Mouse (Mus musculus): ENCODE measurements at regions not wholly inside any gene's neighbourhood (a gene's known extent, or its start where the extent isn't known, plus 50 kb on each side); places are given as distances from the start of the nearest gene placed in this dataset.

DNA sequence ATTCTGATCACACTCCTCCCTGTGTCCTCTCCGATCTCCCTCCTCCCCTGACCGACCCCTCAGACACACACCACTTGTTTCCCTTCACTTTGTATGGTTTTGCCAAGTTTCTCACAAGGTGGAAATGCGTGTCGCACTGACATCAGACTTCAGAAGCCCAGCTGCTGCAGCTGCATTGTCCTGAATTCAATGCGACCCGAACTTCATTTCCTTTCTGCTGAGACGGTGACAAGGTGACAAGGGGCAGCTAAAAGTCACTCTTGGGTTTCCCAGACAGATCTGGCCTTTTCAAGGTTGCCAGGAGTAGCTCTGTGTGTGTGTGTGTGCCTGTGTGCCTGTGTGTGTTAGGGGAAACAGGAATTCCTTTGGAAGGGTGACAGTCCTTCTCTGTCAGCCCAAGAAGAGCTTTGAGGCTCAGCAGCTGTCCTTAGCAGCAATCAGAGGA is 139.5 kb downstream of the Plk2 start:
- no peaks in the 10 kb centered on the region for H3K36me3 ChIP-seq (ENCODE audit: control insufficient read depth in 1 of 2, insufficient read depth in 2 of 2, low read length in 2 of 2)
- no peak for DNase-seq (ENCODE audit: low read depth, low spot score)
- peaks cover 0 to 2% of the 10 kb centered on the region in 2 experiments; a peak in 1 of 4 replicates for H3K27me3 ChIP-seq (ENCODE audit: control insufficient read depth in 1 of 2, insufficient read depth in 2 of 2, low read length in 2 of 2)
- H3K27ac ChIP-seq (ENCODE audit: control insufficient read depth, low read depth, low read length): no peak overlapping the region
- H3K4me1 ChIP-seq (ENCODE audit: control insufficient read depth in 1 of 2, insufficient read depth in 2 of 2, low read length in 2 of 2): no peaks in the 10 kb centered on the region
- TF ChIP-seq MXI1 (IDR thresholded peaks at IDR 0.05; ENCODE audit: low read depth, low read length): no peak
- TF ChIP-seq MAFK (IDR thresholded peaks at IDR 0.05; ENCODE audit: borderline replicate concordance, low read depth, low read length): no peak
- TF ChIP-seq USF1 (IDR thresholded peaks at IDR 0.05; ENCODE audit: low read depth, low read length): no peak
- H3K9ac ChIP-seq (ENCODE audit: control insufficient read depth, low read depth, low read length, poor library complexity, severe bottlenecking): no peak overlapping the region
- no peaks in the 10 kb centered on the region for H3K9me3 ChIP-seq (replicated peaks; ENCODE audit: insufficient read depth, low read length)
- H3K4me3 ChIP-seq (ENCODE audit: control insufficient read depth in 1 of 2, insufficient read depth in 1 of 2, low read depth in 2 of 2, low read length in 2 of 2): no peak overlapping the region
- no peaks in the 10 kb centered on the region for H3K79me2 ChIP-seq (ENCODE audit: control insufficient read depth, insufficient read depth, low read length, poor library complexity)

DNA sequence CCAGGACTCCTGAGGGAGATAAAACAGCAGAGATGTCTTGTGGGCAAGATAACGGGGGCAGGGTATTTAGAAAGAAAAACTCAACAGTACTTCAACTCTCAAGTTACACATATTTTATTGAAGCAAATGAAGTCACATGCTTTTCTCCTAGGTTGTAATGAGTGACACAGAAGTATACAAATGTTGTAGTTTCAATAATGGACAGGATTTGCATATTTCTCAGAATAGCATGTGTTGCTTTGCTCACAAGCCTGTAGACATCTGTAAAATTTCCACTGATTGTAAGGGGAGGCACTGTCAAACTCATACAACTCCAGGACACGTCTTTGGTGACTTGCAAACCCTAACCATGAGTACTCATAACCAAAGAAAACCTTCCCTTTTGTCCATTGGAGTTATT is 140.9 kb downstream of the Plk2 start:
- Histone ChIP-seq H3K9ac (ENCODE audit: control insufficient read depth, low read depth, low read length, poor library complexity, severe bottlenecking) (no peak overlapping the region), H3K9me3 (replicated peaks; ENCODE audit: insufficient read depth, low read length) (no peaks in the 10 kb centered on the region), H3K36me3 (ENCODE audit: control insufficient read depth in 1 of 2, insufficient read depth in 2 of 2, low read length in 2 of 2) (no peaks in the 10 kb centered on the region), H3K27ac (ENCODE audit: control insufficient read depth, low read depth, low read length) (no peak overlapping the region), H3K27me3 (ENCODE audit: control insufficient read depth in 1 of 2, insufficient read depth in 2 of 2, low read length in 2 of 2) (peaks cover 0 to 2% of the 10 kb centered on the region in 2 experiments; a peak in 1 of 4 replicates), H3K4me3 (ENCODE audit: control insufficient read depth in 1 of 2, insufficient read depth in 1 of 2, low read depth in 2 of 2, low read length in 2 of 2) (no peak overlapping the region), H3K79me2 (ENCODE audit: control insufficient read depth, insufficient read depth, low read length, poor library complexity) (no peaks in the 10 kb centered on the region), H3K4me1 (ENCODE audit: control insufficient read depth in 1 of 2, insufficient read depth in 2 of 2, low read length in 2 of 2) (no peaks in the 10 kb centered on the region)
- TF ChIP-seq RCOR1 (IDR thresholded peaks at IDR 0.05; ENCODE audit: low read depth, low read length): no peak
- TF ChIP-seq MAFK (IDR thresholded peaks at IDR 0.05; ENCODE audit: borderline replicate concordance, low read depth, low read length): no peak
- no peak for TF ChIP-seq GATA1 (IDR thresholded peaks at IDR 0.05; ENCODE audit: low read depth, low read length)
- no peak for TF ChIP-seq ZMIZ1 (IDR thresholded peaks at IDR 0.05; ENCODE audit: low read depth, low read length)
- TF ChIP-seq KAT2A (conservative IDR thresholded peaks at IDR 0.05; ENCODE audit: low read depth, low read length): no peak
- TF ChIP-seq ZNF384 (IDR thresholded peaks at IDR 0.05; ENCODE audit: low read depth, low read length): no peak
- TF ChIP-seq HCFC1 (IDR thresholded peaks at IDR 0.05; ENCODE audit: low read depth, low read length): no peak
- TF ChIP-seq UBTF (IDR thresholded peaks at IDR 0.05; ENCODE audit: borderline replicate concordance, insufficient read depth, low read depth, low read length): no peak
- TF ChIP-seq NRF1 (IDR thresholded peaks at IDR 0.05; ENCODE audit: insufficient read depth, low read depth, low read length, poor library complexity, severe bottlenecking): no peak
- TF ChIP-seq CHD2 (IDR thresholded peaks at IDR 0.05; ENCODE audit: low read length): no peak
- no peak for TF ChIP-seq ZKSCAN1 (IDR thresholded peaks at IDR 0.05; ENCODE audit: low read depth, low read length)
- TF ChIP-seq CTCF (IDR thresholded peaks at IDR 0.05 in 2 of 3, conservative IDR thresholded peaks at IDR 0.05 in 1 of 3; ENCODE audit: control insufficient read depth in 1 of 3, insufficient read depth in 1 of 3, low read depth in 2 of 3, low read length in 3 of 3, poor library complexity in 1 of 3, severe bottlenecking in 1 of 3): no peak
- no peak for TF ChIP-seq USF2 (IDR thresholded peaks at IDR 0.05; ENCODE audit: borderline replicate concordance in 1 of 2, insufficient read depth in 1 of 2, low read depth in 1 of 2, low read length in 2 of 2)
- no peak for DNase-seq (ENCODE audit: low read depth, low spot score)
